Mouse (Mus musculus) E14TG2a.4 (cell line): ENCODE data around the gene Traf3ip2.

Experiments used
- CTCF ChIP-seq: conservative IDR thresholded peaks from 2 replicates; pipeline ENCODE4 v1.5.1; 2014; ENCODE audit warnings: low read length
- POU5F1 ChIP-seq: IDR thresholded peaks from 2 replicates; pipeline ENCODE4 v1.6.1; 2014; ENCODE audit warnings: low read length, borderline replicate concordance

- TF ChIP-seq CTCF (no peak), POU5F1 (no peak)
Observed at GRCm38 (mm10) chr10:39599601-39600000, 13.1 kb upstream of the Traf3ip2 start.
